Mouse (Mus musculus): ENCODE results near the gene Lamp5. TPM values are rescaled to one million over a fixed set of nuclear protein-coding genes. Genes with fewer than 3 reads are reported as not detected.

Gene Lamp5
- total RNA-seq (2021) = 100 to 1,000 TPM; 244 to 278 TPM

GRCm38 (mm10) chr2:136051688-136052289, at the start of gene Lamp5:
Gene Lamp5 (plus strand): TSS chr2:136052239.
- no peak for DNase-seq (ENCODE audit: low spot score in 2 of 2)
- intact Hi-C loops (cut with DNase I) = no loop called here

- DNase-seq (ENCODE audit: low spot score in 2 of 2) = no peak
- intact Hi-C loops (cut with DNase I) = loop anchor here (5.0 kb wide), 1 partner anchor 37 kb away; no protein-coding TSS in a partner anchor
These were observed 48.2 kb upstream of the Lamp5 start for GRCm38 (mm10) chr2:136003836-136004235.

- intact Hi-C loops (cut with DNase I) = loop anchor here (5.0 kb wide), 2 partner anchors 51 to 106 kb away; no protein-coding TSS in a partner anchor
- DNase-seq (ENCODE audit: low spot score in 2 of 2) = peak in 1 of 2 experiments; percentile 27
These were observed 45.8 kb upstream of the Lamp5 start for GRCm38 (mm10) chr2:136006280-136006679.

- DNase-seq (ENCODE audit: low spot score in 2 of 2) = peak in 1 of 2 experiments; percentile 42
- intact Hi-C loops (cut with DNase I) = no loop called here
These were observed 39.3 kb upstream of the Lamp5 start for GRCm38 (mm10) chr2:136012759-136013158.

GRCm38 (mm10) chr2:136048464-136048863, 3.6 kb upstream of the Lamp5 start:
- intact Hi-C loops (cut with DNase I) = no loop called here
- no peak for DNase-seq (ENCODE audit: low spot score in 2 of 2)

- intact Hi-C loops (cut with DNase I) = no loop called here
- peak in 1 of 2 experiments; percentile 58 for DNase-seq (ENCODE audit: low spot score in 2 of 2)
These were observed 1.0 kb upstream of the Lamp5 start for GRCm38 (mm10) chr2:136050793-136051615.

GRCm38 (mm10) chr2:136057861-136058331, 5.9 kb downstream of the Lamp5 start:
- DNase-seq (ENCODE audit: low spot score in 2 of 2) = peak; percentile 60 to 70
- intact Hi-C loops (cut with DNase I) = loop anchor here (5.0 kb wide), 2 partner anchors 49 to 51 kb away; no protein-coding TSS in a partner anchor

GRCm38 (mm10) chr2:136058398-136058797, 6.4 kb downstream of the Lamp5 start:
- intact Hi-C loops (cut with DNase I) = loop anchor here (5.0 kb wide), 2 partner anchors 49 to 51 kb away; no protein-coding TSS in a partner anchor
- DNase-seq (ENCODE audit: low spot score in 2 of 2) = no peak

- intact Hi-C loops (cut with DNase I) = loop anchor here (5.0 kb wide), 2 partner anchors 48 to 52 kb away; no protein-coding TSS in a partner anchor
- no peak for DNase-seq (ENCODE audit: low spot score in 2 of 2)
These were observed 7.1 kb downstream of the Lamp5 start for GRCm38 (mm10) chr2:136059029-136059669.

- no peak for DNase-seq (ENCODE audit: low spot score in 2 of 2)
- intact Hi-C loops (cut with DNase I) = no loop called here
These were observed 12.3 kb downstream of the Lamp5 start for GRCm38 (mm10) chr2:136064356-136064755.

- no peak for DNase-seq (ENCODE audit: low spot score in 2 of 2)
- intact Hi-C loops (cut with DNase I) = no loop called here
These were observed 43.9 kb downstream of the Lamp5 start for GRCm38 (mm10) chr2:136095978-136096377.

- intact Hi-C loops (cut with DNase I) = no loop called here
- DNase-seq (ENCODE audit: low spot score in 2 of 2) = no peak
These were observed 45.1 kb downstream of the Lamp5 start for GRCm38 (mm10) chr2:136097143-136097542.

- no peak for DNase-seq (ENCODE audit: low spot score in 2 of 2)
- intact Hi-C loops (cut with DNase I) = loop anchor here (5.0 kb wide), 2 partner anchors 50 to 135 kb away; no protein-coding TSS in a partner anchor
These were observed 55.6 kb downstream of the Lamp5 start for GRCm38 (mm10) chr2:136107597-136107996.

- DNase-seq (ENCODE audit: low spot score in 2 of 2) = peak; percentile 34 to 44
- intact Hi-C loops (cut with DNase I) = loop anchor here (5.0 kb wide), 2 partner anchors 51 to 136 kb away; no protein-coding TSS in a partner anchor
These were observed 56.3 kb downstream of the Lamp5 start for GRCm38 (mm10) chr2:136108124-136109037.

- DNase-seq (ENCODE audit: low spot score in 2 of 2) = peak; percentile 34
- intact Hi-C loops (cut with DNase I) = loop anchor here (5.0 kb wide), 2 partner anchors 52 to 137 kb away; no protein-coding TSS in a partner anchor
These were observed 57.0 kb downstream of the Lamp5 start for GRCm38 (mm10) chr2:136109038-136109363.

GRCm38 (mm10) chr2:136113374-136113773, 61.3 kb downstream of the Lamp5 start:
- DNase-seq (ENCODE audit: low spot score in 2 of 2) = peak; percentile 22 to 34
- intact Hi-C loops (cut with DNase I) = loop anchor here (5.0 kb wide), 1 partner anchor 106 kb away; no protein-coding TSS in a partner anchor

GRCm38 (mm10) chr2:136118006-136118405, 66.0 kb downstream of the Lamp5 start:
- intact Hi-C loops (cut with DNase I) = no loop called here

More at GRCm38 (mm10) chr2:136118006-136118405, 66.0 kb downstream of the Lamp5 start:
- DNase-seq (ENCODE audit: low spot score in 2 of 2) = no peak

Measured in left cerebral cortex, postnatal 36 days (tissue).